Mouse (Mus musculus) heart, postnatal 10 days (tissue): ENCODE measurements at regions not wholly inside any gene's neighbourhood (a gene's known extent, or its start where the extent isn't known, plus 50 kb on each side); places are given as distances from the start of the nearest gene placed in this dataset.
"Not testable (repeated sequence)": the region's sequence is repeated elsewhere in the genome, so short reads cannot be mapped to it uniquely, and the experiment has no call there.

ENCODE experiments used
- DNase-seq, 2 experiments: peaks; one replicate each; pipeline ENCODE4 v3.0.0; 2021
- intact Hi-C: fragments of 180-260 bp; cut with DNase I; formaldehyde crosslinking; loops from one replicate; pipeline ENCODE4 v1.15.1; 2025

- intact Hi-C loops: no loop called here
Measured at GRCm38 (mm10) chr9:81312047-81312446, 321.6 kb downstream of the Htr1b start.

GRCm38 (mm10) chr9:81308532-81309191, 325.0 kb downstream of the Htr1b start:
- intact Hi-C loops: no loop called here
- no peak for DNase-seq

More at GRCm38 (mm10) chr9:81312047-81312446, 321.6 kb downstream of the Htr1b start:
- DNase-seq: no peak

- no peak for DNase-seq
- intact Hi-C loops: no loop called here
Measured at GRCm38 (mm10) chr9:81305437-81306046, 328.1 kb downstream of the Htr1b start.

DNA sequence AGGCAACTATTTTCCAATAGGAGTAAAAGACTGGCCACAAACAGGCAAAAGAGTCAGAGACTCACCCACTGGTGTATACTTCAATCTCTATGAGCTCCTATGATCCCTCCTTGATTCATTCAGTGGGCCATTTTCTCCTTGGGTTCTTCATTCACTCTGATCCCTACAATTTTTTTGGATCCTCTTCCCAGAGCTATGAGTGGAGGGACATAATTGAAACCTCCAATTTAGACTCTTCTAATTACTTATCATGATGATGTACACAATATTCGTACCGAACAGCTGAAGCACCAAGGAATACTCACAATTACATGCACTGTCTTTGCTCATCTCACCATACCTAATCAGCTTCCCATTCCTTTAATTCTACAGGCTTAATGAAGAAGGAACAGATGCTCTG, 357.9 kb downstream of the Htr1b start:
- intact Hi-C loops: no loop called here

DNA sequence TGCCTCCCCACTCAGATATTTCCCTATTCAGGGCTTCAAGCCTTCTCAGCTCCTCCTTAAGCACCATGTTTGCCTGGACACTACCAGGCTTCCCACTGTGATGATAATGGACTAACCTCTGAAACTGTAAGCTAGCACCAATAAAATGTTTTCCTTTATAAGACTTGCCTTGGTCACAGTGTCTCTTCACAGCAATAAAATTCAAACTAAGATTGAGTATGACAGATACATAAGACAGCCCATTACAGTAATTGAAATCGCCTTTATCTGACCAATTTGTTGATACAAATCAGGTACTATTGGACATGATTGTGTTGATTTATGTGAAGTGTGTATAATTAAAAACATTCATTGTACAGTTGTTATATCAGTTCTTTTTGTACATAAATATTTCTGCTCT, 358.3 kb downstream of the Htr1b start:
- DNase-seq: no peak
- intact Hi-C loops: no loop called here

More for the DNA sequence above, 357.9 kb downstream of the Htr1b start:
- no peak for DNase-seq

- peak in 1 of 2 experiments; percentile 3 for DNase-seq
- intact Hi-C loops: not testable (repeated sequence)
Measured at GRCm38 (mm10) chr9:81224957-81225356, 408.7 kb downstream of the Htr1b start.

DNA sequence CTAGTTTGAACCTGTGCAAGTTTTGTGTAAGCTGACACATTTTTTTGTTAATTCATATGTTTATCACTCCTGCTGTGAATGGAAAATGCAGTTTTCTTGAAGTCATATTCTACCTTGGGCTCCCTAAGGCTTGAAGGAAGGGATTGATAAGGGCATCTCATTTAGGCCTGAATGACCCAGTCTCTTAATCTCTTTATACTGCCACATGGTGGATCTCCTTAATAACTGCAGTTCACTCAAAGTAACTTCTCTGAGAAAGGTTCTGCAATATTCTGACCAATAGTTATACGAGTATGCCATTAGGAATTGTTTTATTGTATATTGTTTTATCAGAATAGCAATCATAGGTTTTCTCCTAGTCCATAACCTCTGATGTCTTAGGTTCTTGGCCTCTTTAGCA, 415.7 kb downstream of the Htr1b start:
- intact Hi-C loops: loop anchor here (5.0 to 10.0 kb wide), 2 partner anchors 273 to 886 kb away; no protein-coding TSS in a partner anchor
- no peak for DNase-seq

GRCm38 (mm10) chr9:81215601-81216141, 418.0 kb downstream of the Htr1b start:
- intact Hi-C loops: loop anchor here (5.0 to 10.0 kb wide), 2 partner anchors 271 to 883 kb away; no protein-coding TSS in a partner anchor
- DNase-seq: no peak

DNA sequence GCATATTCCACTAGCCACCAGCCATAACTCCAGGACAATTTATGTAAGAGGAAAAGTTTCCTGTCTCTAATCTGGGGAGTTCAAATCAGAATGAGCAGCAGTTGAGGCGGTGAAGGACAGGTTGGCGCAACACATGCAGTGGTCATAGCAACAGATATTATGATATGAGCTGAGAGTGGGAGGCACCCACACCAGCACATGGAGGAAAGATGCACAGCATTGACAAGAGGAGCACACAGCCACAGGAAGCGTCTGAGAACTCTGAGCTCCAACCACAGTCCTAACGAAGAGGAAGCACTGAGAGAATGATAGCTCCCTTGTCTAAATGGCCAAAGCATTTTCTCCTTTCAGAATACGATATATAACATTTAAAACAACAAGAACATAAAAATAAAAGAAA, 418.9 kb downstream of the Htr1b start:
- intact Hi-C loops: loop anchor here (5.0 to 10.0 kb wide), 2 partner anchors 270 to 882 kb away; no protein-coding TSS in a partner anchor
- no peak for DNase-seq

DNA sequence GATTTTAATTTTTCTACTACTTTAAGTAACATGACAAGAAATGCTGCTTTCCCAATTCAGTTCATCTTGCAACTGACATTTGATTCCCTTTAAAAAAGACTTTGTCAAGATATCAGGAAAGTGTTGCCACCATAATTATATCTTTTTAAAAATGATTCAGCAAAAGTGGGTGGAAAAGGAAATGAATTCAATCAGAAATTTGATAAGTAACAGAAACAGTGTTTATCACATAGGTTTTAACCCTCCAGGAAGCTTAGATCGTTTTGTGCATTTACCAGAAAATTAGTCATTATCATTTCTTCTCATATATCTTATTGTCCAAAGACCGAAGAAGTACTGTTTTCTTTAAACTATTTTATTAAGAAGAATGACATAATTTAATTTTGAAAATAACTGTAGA, 441.0 kb downstream of the Htr1b start:
- DNase-seq: no peak

More for the DNA sequence above, 441.0 kb downstream of the Htr1b start:
- intact Hi-C loops: no loop called here
